Mouse (Mus musculus) lung, postnatal 4 days (tissue): ENCODE results near the gene Gng11.
A peak's percentile ranks its signal among the peaks of the same experiment; 100 is the strongest.

Source experiments
- DNase-seq, 2 experiments: peaks; one replicate each; pipeline ENCODE4 v3.0.0; 2021

The Gng11 gene

GRCm38 (mm10) chr6:4003890-4004306 is at the start of gene Gng11:
Gene Gng11, plus strand, starts transcription at chr6:4003904.
- DNase-seq: peak; percentile 81 to 90

GRCm38 (mm10) chr6:3954969-3955368 is 48.7 kb upstream of the Gng11 start:
- no peak for DNase-seq

- peak; percentile 63 to 73 for DNase-seq
Measured at GRCm38 (mm10) chr6:3967676-3968626, 35.8 kb upstream of the Gng11 start.

- DNase-seq: no peak
Measured at GRCm38 (mm10) chr6:3973679-3974078, 30.0 kb upstream of the Gng11 start.

GRCm38 (mm10) chr6:3982661-3983284 is 20.9 kb upstream of the Gng11 start:
- DNase-seq: no peak

GRCm38 (mm10) chr6:3988750-3989149 is 15.0 kb upstream of the Gng11 start, which contains the start of gene Tfpi2:
Gene Tfpi2, minus strand, starts transcription at chr6:3988919.
- no peak for DNase-seq

- no peak for DNase-seq
Measured at GRCm38 (mm10) chr6:3993492-3993891, 10.2 kb upstream of the Gng11 start, which contains the start of gene Gngt1. Gene Gngt1, plus strand, starts transcription at chr6:3993792.

- DNase-seq: no peak
Measured at GRCm38 (mm10) chr6:3998089-3998488, 5.6 kb upstream of the Gng11 start.

GRCm38 (mm10) chr6:3999296-3999695 is 4.4 kb upstream of the Gng11 start:
- no peak for DNase-seq

- DNase-seq: no peak
Measured at GRCm38 (mm10) chr6:4000716-4001115, 3.0 kb upstream of the Gng11 start.

- DNase-seq: no peak
Measured at GRCm38 (mm10) chr6:4003445-4003844, 259 bp upstream of the Gng11 start.

- DNase-seq: no peak
Measured at GRCm38 (mm10) chr6:4004808-4005207, 1.1 kb downstream of the Gng11 start.

GRCm38 (mm10) chr6:4008501-4009040 is 4.9 kb downstream of the Gng11 start:
- peak in 1 of 2 experiments; percentile 8 for DNase-seq

- no peak for DNase-seq
Measured at GRCm38 (mm10) chr6:4009548-4009947, 5.8 kb downstream of the Gng11 start.

GRCm38 (mm10) chr6:4022645-4023044 is 18.9 kb downstream of the Gng11 start:
- no peak for DNase-seq

GRCm38 (mm10) chr6:4026367-4026766 is 22.7 kb downstream of the Gng11 start:
- no peak for DNase-seq

GRCm38 (mm10) chr6:4030956-4031355 is 27.3 kb downstream of the Gng11 start:
- DNase-seq: no peak

- DNase-seq: no peak
Measured at GRCm38 (mm10) chr6:4041821-4042220, 38.1 kb downstream of the Gng11 start.

GRCm38 (mm10) chr6:4047200-4047599 is 43.5 kb downstream of the Gng11 start:
- no peak for DNase-seq

- DNase-seq: no peak
Measured at GRCm38 (mm10) chr6:4052843-4053242, 49.1 kb downstream of the Gng11 start.

- no peak for DNase-seq
Measured at GRCm38 (mm10) chr6:4054387-4054786, 50.7 kb downstream of the Gng11 start.
